Mouse (Mus musculus) mesoderm, embryonic 11.5 days (tissue): ENCODE measurements around the gene Spata31.

ENCODE experiments used
- DNase-seq: peaks from one replicate; pipeline ENCODE4 v3.0.0-alpha.2; 2012; ENCODE audit warnings: low read depth, low spot score

Gene Spata31

GRCm38 (mm10) chr13:64917191-64917590, at the start of gene Spata31:
TSS of gene Spata31 (plus strand) at chr13:64917406.
- DNase-seq = no peak

- no peak for DNase-seq
Measured at GRCm38 (mm10) chr13:64903132-64903531, 14.1 kb upstream of the Spata31 start.

- peak; percentile 34 for DNase-seq
Measured at GRCm38 (mm10) chr13:64903585-64904208, 13.5 kb upstream of the Spata31 start, which contains the start of gene Cntnap3. TSS of gene Cntnap3 (minus strand) at chr13:64903955.
